Mouse (Mus musculus): ENCODE results near the gene Tex10. TPM values are rescaled to one million over a fixed set of nuclear protein-coding genes. Genes with fewer than 3 reads are reported as not detected.
A peak's percentile ranks its signal among the peaks of the same experiment; 100 is the strongest.

Tex10 gene
- 70.4 and 79.0 TPM in 2 replicates for polyA plus RNA-seq (2014; fragmentation: Nextera tagmentation; extraction: Ambion mirVana)

DNA sequence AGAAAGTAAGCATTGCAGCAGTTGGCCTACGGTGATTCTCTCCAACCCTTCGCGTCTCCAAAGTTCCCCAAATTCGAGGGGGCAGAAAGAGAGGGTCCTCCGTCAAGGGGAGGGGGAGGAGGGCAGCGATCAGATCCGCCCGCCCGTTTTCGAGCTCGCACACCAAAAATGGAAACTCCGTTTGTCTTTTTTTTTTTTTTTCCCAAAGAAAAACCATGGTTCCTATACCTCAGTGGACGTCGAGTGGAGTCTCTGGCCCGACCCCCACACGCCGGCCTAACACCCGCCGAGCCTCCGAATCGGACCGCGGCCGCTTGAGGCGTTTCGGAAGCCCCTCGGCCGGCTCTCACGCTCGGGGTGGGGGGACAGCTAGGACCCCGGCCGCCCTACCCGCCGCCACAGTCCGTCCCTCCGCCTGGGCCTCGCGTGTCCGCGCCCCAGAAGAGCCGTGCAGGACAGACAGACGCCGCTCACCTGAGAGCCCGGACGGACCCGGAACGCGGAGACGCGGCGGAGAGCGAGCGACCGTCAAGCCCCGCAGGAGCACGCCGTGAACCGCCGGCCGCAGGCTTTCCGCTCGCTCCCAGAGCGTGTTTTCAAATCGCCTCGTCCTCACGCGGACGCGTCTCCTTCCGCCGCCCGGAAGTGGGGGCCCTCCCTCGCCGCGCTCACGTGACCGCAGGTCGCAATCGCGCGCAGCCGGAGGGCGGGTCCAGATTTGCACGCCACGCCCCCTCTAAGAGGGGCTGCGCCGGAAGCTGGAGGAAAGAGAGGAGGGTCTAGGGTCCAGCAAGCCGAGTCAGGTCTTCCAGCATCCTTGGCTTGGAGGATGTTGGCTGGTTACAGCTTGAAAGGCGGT lies at the start of gene Tex10:
Gene Tex10 (minus strand): TSS at position 668 of the 859 bp plus-strand sequence.
- H3K27ac ChIP-seq (ENCODE audit: low read depth) = peak within 1 kb of the TSS; percentile 90
- DNase-seq (ENCODE audit: low spot score) = peak; percentile 93
- H3K4me1 ChIP-seq (replicated peaks; ENCODE audit: control insufficient read depth, insufficient read depth, low read length) = peaks cover 15% of the 10 kb centered on the region
- H3K36me3 ChIP-seq (ENCODE audit: control insufficient read depth, insufficient read depth, low read length) = peaks cover 19% of the 10 kb centered on the region
- H3K9ac ChIP-seq (ENCODE audit: low read length) = peak within 1 kb of the TSS; percentile 96
- no peaks in the 10 kb centered on the region for H3K27me3 ChIP-seq (replicated peaks; ENCODE audit: control insufficient read depth, insufficient read depth, low read length)
- WGBS = under 1% methylated on average over 89 of the region's 89 CpGs
- peak within 1 kb of the TSS; percentile 57 for H3K4me2 ChIP-seq (ENCODE audit: low read length)
- H3K4me3 ChIP-seq (ENCODE audit: low read depth, low read length) = peak within 1 kb of the TSS; percentile 97
- no peaks in the 10 kb centered on the region for H3K9me3 ChIP-seq (ENCODE audit: control insufficient read depth, low read length)
- ATAC-seq (replicated peaks; ENCODE audit: low FRiP score, low TSS enrichment, low read depth) = peak; percentile 94

DNA sequence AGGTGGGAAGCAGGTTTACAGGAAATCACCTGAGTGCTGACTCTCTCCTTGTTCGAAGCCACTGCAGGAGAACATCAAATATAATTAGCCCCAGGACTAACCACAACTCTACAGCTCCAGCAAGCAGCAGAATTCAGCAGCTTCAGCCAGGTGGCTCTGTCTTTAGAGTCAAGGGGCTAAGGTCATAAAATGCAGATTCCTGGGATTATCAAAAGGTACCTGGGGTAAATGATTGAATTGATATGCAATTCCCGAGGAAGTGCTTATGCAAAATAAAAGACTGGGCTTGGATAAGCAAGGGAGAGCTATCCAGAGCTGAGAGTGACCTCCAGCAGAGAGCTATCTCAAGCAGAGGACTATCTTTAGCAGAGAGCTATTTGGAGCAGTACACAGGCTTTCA lies 37.6 kb upstream of the Tex10 start:
- Histone ChIP-seq H3K9me3 (ENCODE audit: control insufficient read depth, low read length) (0 out of 2 replicates have a peak, but pooled peaks cover 3% of the 10 kb centered on the region), H3K27me3 (replicated peaks; ENCODE audit: control insufficient read depth, insufficient read depth, low read length) (no peaks in the 10 kb centered on the region), H3K4me1 (replicated peaks; ENCODE audit: control insufficient read depth, insufficient read depth, low read length) (no peaks in the 10 kb centered on the region), H3K9ac (ENCODE audit: low read length) (no peak overlapping the region), H3K27ac (ENCODE audit: low read depth) (no peak overlapping the region), H3K36me3 (ENCODE audit: control insufficient read depth, insufficient read depth, low read length) (no peaks in the 10 kb centered on the region), H3K4me3 (ENCODE audit: low read depth, low read length) (no peak overlapping the region), H3K4me2 (ENCODE audit: low read length) (no peak overlapping the region)
- WGBS = 36% methylated on average over 2 of the region's 2 CpGs
- DNase-seq (ENCODE audit: low spot score) (no peak), ATAC-seq (replicated peaks; ENCODE audit: low FRiP score, low TSS enrichment, low read depth) (no peak)

DNA sequence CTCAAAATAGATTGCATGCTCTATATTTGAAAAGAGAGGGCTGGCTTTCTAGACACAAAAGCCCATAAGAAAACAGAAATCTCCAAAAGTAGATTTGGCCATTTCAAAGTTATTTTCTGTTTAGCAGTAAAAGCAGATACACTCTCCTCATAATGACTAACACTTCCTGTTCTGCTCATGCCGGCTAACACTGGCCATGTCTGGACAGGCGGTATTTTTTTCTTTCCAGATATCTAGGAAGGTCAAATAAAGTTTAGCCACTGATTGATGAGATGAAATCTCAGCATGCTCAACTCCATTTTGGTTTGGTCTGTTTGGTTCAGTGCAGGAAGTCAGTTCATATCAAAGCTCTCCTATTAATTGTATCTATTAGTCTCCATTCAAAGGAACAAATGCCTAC lies 19.3 kb upstream of the Tex10 start:
- H3K4me3 ChIP-seq (ENCODE audit: low read depth, low read length) = no peak overlapping the region
- no peak overlapping the region for H3K9ac ChIP-seq (ENCODE audit: low read length)
- 37% methylated on average over 2 of the region's 2 CpGs for WGBS
- no peak overlapping the region for H3K27ac ChIP-seq (ENCODE audit: low read depth)
- no peak for ATAC-seq (replicated peaks; ENCODE audit: low FRiP score, low TSS enrichment, low read depth)
- H3K4me1 ChIP-seq (replicated peaks; ENCODE audit: control insufficient read depth, insufficient read depth, low read length) = 0 out of 2 replicates have a peak, but pooled peaks cover 6% of the 10 kb centered on the region
- DNase-seq (ENCODE audit: low spot score) = no peak
- no peaks in the 10 kb centered on the region for H3K27me3 ChIP-seq (replicated peaks; ENCODE audit: control insufficient read depth, insufficient read depth, low read length)
- H3K4me2 ChIP-seq (ENCODE audit: low read length) = no peak overlapping the region
- no peaks in the 10 kb centered on the region for H3K9me3 ChIP-seq (ENCODE audit: control insufficient read depth, low read length)
- no peaks in the 10 kb centered on the region for H3K36me3 ChIP-seq (ENCODE audit: control insufficient read depth, insufficient read depth, low read length)

DNA sequence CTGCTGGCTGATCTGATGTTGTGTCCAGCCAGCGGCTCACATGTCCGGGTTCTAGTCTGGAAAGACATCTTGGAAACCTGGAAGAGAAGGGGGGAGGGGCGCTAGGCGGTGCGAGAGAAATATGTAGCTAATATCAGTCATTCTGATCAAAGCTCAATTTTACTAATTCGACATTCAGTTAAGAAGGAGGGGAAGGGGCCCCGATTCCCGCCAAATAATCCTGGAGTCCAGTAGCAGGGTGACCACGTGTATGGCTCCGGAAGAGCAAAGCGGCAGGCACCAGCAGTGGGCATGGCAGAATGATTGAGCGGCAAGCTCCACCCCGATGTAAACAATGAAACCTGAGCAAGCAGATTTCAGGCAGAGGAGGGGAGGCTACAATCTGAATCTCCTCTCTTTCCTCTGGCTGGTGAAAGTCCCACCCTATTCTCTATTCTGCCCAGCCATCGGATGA lies 18.1 kb upstream of the Tex10 start:
- H3K4me2 ChIP-seq (ENCODE audit: low read length) = peak overlapping the region; percentile 47
- H3K9ac ChIP-seq (ENCODE audit: low read length) = peak overlapping the region; percentile 8; the same call in 1 of the 2 replicates
- no peak overlapping the region for H3K27ac ChIP-seq (ENCODE audit: low read depth)
- 4% methylated on average over 14 of the region's 14 CpGs for WGBS
- DNase-seq (ENCODE audit: low spot score) = peak; percentile 70
- H3K9me3 ChIP-seq (ENCODE audit: control insufficient read depth, low read length) = no peaks in the 10 kb centered on the region
- no peaks in the 10 kb centered on the region for H3K27me3 ChIP-seq (replicated peaks; ENCODE audit: control insufficient read depth, insufficient read depth, low read length)
- ATAC-seq (replicated peaks; ENCODE audit: low FRiP score, low TSS enrichment, low read depth) = 0 out of 2 replicates have a peak, but pooled peaks have one; percentile 55
- H3K4me1 ChIP-seq (replicated peaks; ENCODE audit: control insufficient read depth, insufficient read depth, low read length) = 0 out of 2 replicates have a peak, but pooled peaks cover 6% of the 10 kb centered on the region
- peak overlapping the region; percentile 13; the same call in 1 of the 2 replicates for H3K4me3 ChIP-seq (ENCODE audit: low read depth, low read length)
- no peaks in the 10 kb centered on the region for H3K36me3 ChIP-seq (ENCODE audit: control insufficient read depth, insufficient read depth, low read length)

DNA sequence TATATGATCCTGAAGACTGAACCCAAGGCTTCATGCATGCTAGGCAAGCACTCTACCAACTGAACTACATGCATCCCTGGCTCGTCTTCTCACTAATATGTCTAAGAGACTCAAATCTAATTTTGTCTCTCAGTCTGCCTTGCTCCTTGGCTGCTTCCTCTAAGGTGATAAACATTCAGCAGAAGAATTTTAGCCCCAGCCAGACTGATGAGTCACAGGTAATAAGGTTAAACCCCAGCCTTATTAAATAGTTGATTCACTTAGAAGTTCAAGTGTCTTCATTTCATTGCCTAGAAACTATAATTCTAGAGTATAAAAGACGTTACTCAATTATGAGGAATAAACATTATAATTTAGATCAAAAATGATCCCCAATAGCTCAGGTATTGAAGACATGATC lies 15.7 kb upstream of the Tex10 start:
- Histone ChIP-seq H3K9me3 (ENCODE audit: control insufficient read depth, low read length) (no peaks in the 10 kb centered on the region), H3K27ac (ENCODE audit: low read depth) (no peak overlapping the region), H3K4me1 (replicated peaks; ENCODE audit: control insufficient read depth, insufficient read depth, low read length) (0 out of 2 replicates have a peak, but pooled peaks cover 6% of the 10 kb centered on the region), H3K4me3 (ENCODE audit: low read depth, low read length) (no peak overlapping the region), H3K4me2 (ENCODE audit: low read length) (no peak overlapping the region), H3K36me3 (ENCODE audit: control insufficient read depth, insufficient read depth, low read length) (no peaks in the 10 kb centered on the region), H3K9ac (ENCODE audit: low read length) (no peak overlapping the region), H3K27me3 (replicated peaks; ENCODE audit: control insufficient read depth, insufficient read depth, low read length) (no peaks in the 10 kb centered on the region)
- 79% methylated on average over 2 of the region's 2 CpGs for WGBS
- ATAC-seq (replicated peaks; ENCODE audit: low FRiP score, low TSS enrichment, low read depth) (no peak), DNase-seq (ENCODE audit: low spot score) (no peak)

DNA sequence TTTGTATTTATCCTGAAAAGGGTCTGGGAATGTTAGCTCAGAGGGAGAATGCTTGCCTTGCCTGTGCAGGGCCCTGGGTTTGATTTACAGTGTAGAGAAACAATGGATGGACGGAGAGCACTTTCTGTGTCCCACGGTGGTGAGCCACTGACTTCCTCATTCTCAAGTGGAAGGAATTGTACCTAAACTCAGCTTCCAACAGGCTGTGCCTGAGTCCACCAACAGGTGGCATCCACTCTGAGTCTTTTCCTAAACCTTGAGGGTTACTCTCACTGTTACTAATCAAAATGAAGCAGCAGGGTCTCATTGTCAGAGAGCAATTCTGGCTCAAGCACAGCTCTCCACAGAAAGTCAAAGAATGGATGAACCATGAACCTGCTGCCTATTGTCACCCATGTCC lies 8.0 kb upstream of the Tex10 start:
- 15% methylated on average over 2 of the region's 2 CpGs for WGBS
- peaks cover 5% of the 10 kb centered on the region; the same call in 1 of the 2 replicates for H3K9me3 ChIP-seq (ENCODE audit: control insufficient read depth, low read length)
- H3K27me3 ChIP-seq (replicated peaks; ENCODE audit: control insufficient read depth, insufficient read depth, low read length) = no peaks in the 10 kb centered on the region
- H3K4me1 ChIP-seq (replicated peaks; ENCODE audit: control insufficient read depth, insufficient read depth, low read length) = no peaks in the 10 kb centered on the region
- H3K4me3 ChIP-seq (ENCODE audit: low read depth, low read length) = no peak overlapping the region
- DNase-seq (ENCODE audit: low spot score) = no peak
- no peak for ATAC-seq (replicated peaks; ENCODE audit: low FRiP score, low TSS enrichment, low read depth)
- H3K9ac ChIP-seq (ENCODE audit: low read length) = no peak overlapping the region
- H3K36me3 ChIP-seq (ENCODE audit: control insufficient read depth, insufficient read depth, low read length) = no peaks in the 10 kb centered on the region
- no peak overlapping the region for H3K27ac ChIP-seq (ENCODE audit: low read depth)
- H3K4me2 ChIP-seq (ENCODE audit: low read length) = no peak overlapping the region

DNA sequence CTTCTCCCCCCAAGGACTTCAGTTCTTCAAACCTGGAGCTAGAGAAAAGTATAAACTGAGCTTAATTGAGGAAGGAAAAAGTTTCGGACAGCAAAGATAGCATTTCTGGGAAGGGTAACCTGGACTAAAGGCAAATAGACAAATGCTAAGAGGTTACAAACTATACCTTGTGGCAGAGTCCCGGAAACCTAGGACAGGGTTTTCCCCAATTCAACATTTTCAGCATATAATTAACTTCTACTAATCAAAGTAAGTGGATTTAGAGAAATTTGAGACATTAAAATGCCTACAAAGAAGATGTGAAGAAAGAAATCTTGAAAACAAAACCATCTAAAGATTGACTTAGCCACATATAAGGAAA lies 372 bp upstream of the Tex10 start:
- H3K4me2 ChIP-seq (ENCODE audit: low read length) = peak overlapping the region; percentile 57
- H3K4me3 ChIP-seq (ENCODE audit: low read depth, low read length) = peak overlapping the region; percentile 97
- H3K9me3 ChIP-seq (ENCODE audit: control insufficient read depth, low read length) = peaks cover 2% of the 10 kb centered on the region; the same call in 1 of the 2 replicates
- H3K27me3 ChIP-seq (replicated peaks; ENCODE audit: control insufficient read depth, insufficient read depth, low read length) = no peaks in the 10 kb centered on the region
- ATAC-seq (replicated peaks; ENCODE audit: low FRiP score, low TSS enrichment, low read depth) (0 out of 2 replicates have a peak, but pooled peaks have one; percentile 18), DNase-seq (ENCODE audit: low spot score) (no peak)
- H3K9ac ChIP-seq (ENCODE audit: low read length) = no peak overlapping the region
- peaks cover 13% of the 10 kb centered on the region for H3K36me3 ChIP-seq (ENCODE audit: control insufficient read depth, insufficient read depth, low read length)
- 75% methylated on average over 2 of the region's 2 CpGs for WGBS
- peak overlapping the region; percentile 90 for H3K27ac ChIP-seq (ENCODE audit: low read depth)
- H3K4me1 ChIP-seq (replicated peaks; ENCODE audit: control insufficient read depth, insufficient read depth, low read length) = peaks cover 15% of the 10 kb centered on the region

DNA sequence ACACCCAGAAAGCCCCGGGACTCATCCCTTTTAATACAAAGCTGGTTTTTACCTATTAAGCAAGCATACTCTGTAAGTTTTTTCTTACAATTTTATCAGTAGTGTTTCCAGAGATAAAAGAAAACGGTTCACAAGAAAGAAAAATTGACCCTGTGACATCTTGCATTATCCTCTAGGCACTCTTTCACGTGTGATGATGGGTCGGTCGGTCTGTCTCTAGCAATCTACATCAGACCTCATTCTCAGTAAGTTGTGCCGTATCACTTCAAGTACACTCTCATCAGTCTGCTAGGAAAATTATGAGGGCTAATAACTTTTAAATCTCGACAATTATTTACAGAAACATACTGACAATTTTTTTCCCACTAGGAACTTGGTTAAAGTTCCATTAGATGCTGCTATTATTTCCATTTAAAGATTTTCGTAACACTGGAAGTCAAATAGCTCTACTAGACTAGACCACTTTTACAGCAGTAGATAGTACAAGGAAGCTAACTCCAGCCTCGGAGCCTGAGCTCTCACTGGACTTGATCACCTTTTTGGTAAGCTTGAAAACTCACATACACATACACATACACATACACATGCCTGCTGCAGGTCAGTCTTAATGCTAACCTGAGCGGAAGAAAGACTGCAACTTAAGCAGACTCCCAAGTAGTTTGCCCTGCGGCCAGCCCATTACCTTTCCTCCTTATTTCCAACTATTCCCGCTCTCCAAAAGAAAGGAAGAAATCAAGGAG lies 1.0 kb downstream of the Tex10 start:
- Histone ChIP-seq H3K4me3 (ENCODE audit: low read depth, low read length) (peak overlapping the region; percentile 97), H3K9me3 (ENCODE audit: control insufficient read depth, low read length) (no peaks in the 10 kb centered on the region), H3K36me3 (ENCODE audit: control insufficient read depth, insufficient read depth, low read length) (peaks cover 26% of the 10 kb centered on the region), H3K27me3 (replicated peaks; ENCODE audit: control insufficient read depth, insufficient read depth, low read length) (no peaks in the 10 kb centered on the region), H3K27ac (ENCODE audit: low read depth) (peak overlapping the region; percentile 90; the same call in 1 of the 2 replicates), H3K4me1 (replicated peaks; ENCODE audit: control insufficient read depth, insufficient read depth, low read length) (peaks cover 15% of the 10 kb centered on the region), H3K9ac (ENCODE audit: low read length) (peak overlapping the region; percentile 96), H3K4me2 (ENCODE audit: low read length) (peak overlapping the region; percentile 57)
- 15% methylated on average over 12 of the region's 12 CpGs for WGBS
- ATAC-seq (replicated peaks; ENCODE audit: low FRiP score, low TSS enrichment, low read depth) = no peak
- peak; percentile 64 for DNase-seq (ENCODE audit: low spot score)

Data from intestine, embryonic 14.5 days (tissue).